Comparison of ENCODE assay signal across 18 mouse cellular contexts in genomic region chr11:86573646-86574231, GRCm38 (mm10). TPM values are rescaled to one million over a fixed set of nuclear protein-coding genes. Genes with fewer than 3 reads are reported as not detected.
DNase-seq lines count a peak whose midpoint lies in the region; TF ChIP-seq lines count a peak whose summit lies in the region.
"Had no signal": no experiment of that assay in that cellular context is flagged by ENCODE, and none has a peak within 500 bp of the region (broad histone marks: within the 10 kb centered on the region; RNA-seq: fewer than 3 reads in every experiment).

No protein-coding gene starts in this region.

- DNase-seq in gastrocnemius, adult 18-20 months (ENCODE audit: low spot score) = peak; percentile 73
- DNase-seq in gastrocnemius, postnatal 14 days = no peak
- DNase-seq in kidney, postnatal 14 days = peak; percentile 61
- DNase-seq in kidney, postnatal 4 days = no peak
- DNase-seq in thymus, postnatal 0 days (ENCODE audit: low spot score) = peak; percentile 60
- DNase-seq in heart, embryonic 10.5 days (ENCODE audit: low spot score) = no peak
- DNase-seq in layer of hippocampus, adult 11-12 months (ENCODE audit: low spot score) = no peak
- DNase-seq: cerebellum, adult 11 months; heart, adult 11 months; lung, adult 18-20 months; retina, postnatal 1 day had no signal

- H3K27me3 ChIP-seq in heart, embryonic 10.5 days (ENCODE audit: insufficient read depth, poor library complexity, severe bottlenecking) = no peaks in the 10 kb centered on the region
- H3K27me3 ChIP-seq: embryonic facial prominence, embryonic 13.5 days; heart, embryonic 15.5 days; hindbrain, embryonic 13.5 days; limb, embryonic 12.5 days; midbrain, embryonic 12.5 days had no signal

- no peak overlapping the region for H3K4me3 ChIP-seq in embryonic fibroblast, embryonic 13.5 days (ENCODE audit: insufficient read depth, low read length)
- H3K4me3 ChIP-seq in heart, embryonic 10.5 days = no peak overlapping the region
- H3K4me3 ChIP-seq: embryonic facial prominence, embryonic 13.5 days; heart, embryonic 15.5 days; hindbrain, embryonic 13.5 days; limb, embryonic 12.5 days; midbrain, embryonic 12.5 days had no signal

- intact Hi-C loops in gastrocnemius, postnatal 14 days (cut with DNase I; ENCODE audit: low total_unique reads) = no loop called here

- 87% methylated on average over 6 of the region's 6 CpGs for WGBS in heart, embryonic 10.5 days

- H3K9me3 ChIP-seq in heart, embryonic 10.5 days = no peaks in the 10 kb centered on the region
- H3K9me3 ChIP-seq: embryonic facial prominence, embryonic 13.5 days; heart, embryonic 15.5 days; hindbrain, embryonic 13.5 days; limb, embryonic 12.5 days; midbrain, embryonic 12.5 days had no signal

- no peak for TF ChIP-seq POLR2A in embryonic fibroblast, embryonic 13.5 days (IDR thresholded peaks at IDR 0.05; ENCODE audit: low read depth, low read length)

- TF ChIP-seq CTCF in embryonic fibroblast, embryonic 13.5 days (IDR thresholded peaks at IDR 0.05; ENCODE audit: borderline replicate concordance, insufficient read depth, low read length) = no peak

- peak overlapping the region; percentile 5 for H3K27ac ChIP-seq in embryonic fibroblast, embryonic 13.5 days (ENCODE audit: insufficient read depth, low read length)
- no peak overlapping the region for H3K27ac ChIP-seq in heart, embryonic 10.5 days
- H3K27ac ChIP-seq: embryonic facial prominence, embryonic 13.5 days; heart, embryonic 15.5 days; hindbrain, embryonic 13.5 days; limb, embryonic 12.5 days; macrophage; midbrain, embryonic 12.5 days had no signal

- peaks cover 27% of the 10 kb centered on the region for H3K4me1 ChIP-seq in embryonic fibroblast, embryonic 13.5 days (ENCODE audit: control insufficient read depth, insufficient read depth, low read length)
- peaks cover 48% of the 10 kb centered on the region for H3K4me1 ChIP-seq in heart, embryonic 10.5 days
- H3K4me1 ChIP-seq: midbrain, embryonic 12.5 days had no signal

- no peaks in the 10 kb centered on the region for H3K36me3 ChIP-seq in heart, embryonic 10.5 days
- H3K36me3 ChIP-seq: embryonic facial prominence, embryonic 13.5 days; heart, embryonic 15.5 days; hindbrain, embryonic 13.5 days; limb, embryonic 12.5 days; midbrain, embryonic 12.5 days had no signal

RNA-seq across cellular contexts. Expression of gene Tubd1, which starts 28.9 kb away (rescaled TPM):
- total RNA-seq in gastrocnemius, adult 18-20 months (2021) = 1 to 10 TPM; 6.8 to 7.0 TPM
- 1 to 10 TPM; 4.6 to 4.8 TPM for total RNA-seq in gastrocnemius, postnatal 14 days (2021)
- polyA plus RNA-seq in embryonic fibroblast, embryonic 13.5 days (2011; ENCODE audit: insufficient read length, low read depth, missing spikeins) = 6.4 and 8.2 TPM in 2 replicates
- 16.1 and 17.2 TPM in 2 replicates for polyA plus RNA-seq in thymus, postnatal 0 days (2015; fragmentation: Nextera tagmentation; extraction: Ambion mirVana)
- 11.8 and 12.8 TPM in 2 replicates for polyA plus RNA-seq in heart, embryonic 10.5 days (2016; fragmentation: Nextera tagmentation; extraction: Ambion mirVana)

RNA-seq across cellular contexts. Expression of gene Rps6kb1, which starts 29.1 kb away (rescaled TPM):
- 10 to 100 TPM; 19.6 to 20.1 TPM for total RNA-seq in gastrocnemius, adult 18-20 months (2021)
- 10 to 100 TPM; 28.8 to 28.9 TPM for total RNA-seq in gastrocnemius, postnatal 14 days (2021)
- 70.3 and 71.4 TPM in 2 replicates for polyA plus RNA-seq in embryonic fibroblast, embryonic 13.5 days (2011; ENCODE audit: insufficient read length, low read depth, missing spikeins)
- 73.8 and 89.6 TPM in 2 replicates for polyA plus RNA-seq in thymus, postnatal 0 days (2015; fragmentation: Nextera tagmentation; extraction: Ambion mirVana)
- polyA plus RNA-seq in heart, embryonic 10.5 days (2016; fragmentation: Nextera tagmentation; extraction: Ambion mirVana) = 54.3 and 60.4 TPM in 2 replicates

Comparison
In these comparisons a context has a peak if more than half of its experiments do, and no peak if none do; other contexts are left out.
1. DNase-seq: peak in gastrocnemius, adult 18-20 months (single experiment), kidney, postnatal 14 days (single experiment) and thymus, postnatal 0 days (single experiment); none in gastrocnemius, postnatal 14 days (single experiment), kidney, postnatal 4 days (0 of 2), heart, embryonic 10.5 days (single experiment) and layer of hippocampus, adult 11-12 months (single experiment).